Mouse (Mus musculus) kidney, postnatal 14 days (tissue): ENCODE measurements around the gene Tomm22.
"Not testable (repeated sequence)": the region's sequence is repeated elsewhere in the genome, so short reads cannot be mapped to it uniquely, and the experiment has no call there.

ENCODE experiments used
- DNase-seq: peaks from one replicate; pipeline ENCODE4 v3.0.0; 2022; ENCODE audit warnings: mixed read lengths

Tomm22 gene

DNA sequence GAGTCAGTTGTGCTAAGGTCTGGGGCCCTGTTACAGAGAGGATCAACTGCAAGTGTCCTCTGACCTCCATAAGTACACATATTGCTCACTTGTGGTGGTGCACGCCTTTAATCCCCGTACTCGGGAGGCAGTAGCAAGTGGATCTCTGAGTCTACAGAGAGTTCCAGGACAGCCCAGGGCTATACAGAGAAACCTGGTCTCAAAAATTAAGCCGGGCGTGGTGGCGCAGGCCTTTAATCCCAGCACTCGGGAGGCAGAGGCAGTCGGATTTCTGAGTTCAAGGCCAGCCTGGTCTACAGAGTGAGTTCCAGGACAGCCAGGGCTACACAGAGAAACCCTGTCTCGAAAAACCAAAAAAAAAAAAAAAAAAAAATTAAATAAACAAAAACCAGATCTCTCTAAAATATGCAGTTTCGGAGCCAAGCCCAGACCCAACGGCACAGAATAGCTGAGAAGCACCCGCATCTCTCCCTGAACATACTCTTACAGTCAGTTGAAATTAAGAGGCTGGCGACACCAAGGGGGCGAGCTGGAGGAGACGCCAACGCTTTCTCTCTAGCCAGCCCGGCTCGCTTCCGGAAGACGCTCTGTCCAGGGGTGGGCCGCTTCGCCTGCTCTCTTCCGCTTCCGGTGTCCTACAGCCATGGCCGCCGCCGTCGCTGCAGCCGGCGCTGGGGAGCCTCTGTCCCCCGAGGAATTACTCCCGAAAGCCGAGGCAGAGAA, at the start of gene Tomm22:
Gene Tomm22 (plus strand): TSS at position 613 of the 723 bp plus-strand sequence.
- peak; percentile 93 for DNase-seq

DNA sequence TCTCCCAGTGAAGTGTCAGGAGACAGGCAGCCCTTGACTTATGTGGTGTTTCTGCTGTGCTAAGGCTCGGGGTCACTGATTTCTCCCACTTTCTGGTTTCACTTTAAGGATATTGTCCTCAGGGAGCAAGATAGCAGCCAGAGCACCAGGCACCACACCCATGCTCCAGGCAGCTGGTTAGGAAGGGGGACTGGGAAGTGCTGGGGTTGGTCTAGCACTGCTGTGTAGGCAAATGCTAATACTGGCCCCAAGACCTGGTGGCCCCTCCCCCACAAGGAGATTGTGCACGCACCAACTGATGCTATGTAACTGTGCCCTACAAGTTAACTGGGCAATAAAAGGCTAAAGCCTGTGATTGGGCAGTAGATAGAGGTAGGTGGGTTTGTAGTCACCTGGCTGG, 40.2 kb upstream of the Tomm22 start:
- DNase-seq, result no peak

DNA sequence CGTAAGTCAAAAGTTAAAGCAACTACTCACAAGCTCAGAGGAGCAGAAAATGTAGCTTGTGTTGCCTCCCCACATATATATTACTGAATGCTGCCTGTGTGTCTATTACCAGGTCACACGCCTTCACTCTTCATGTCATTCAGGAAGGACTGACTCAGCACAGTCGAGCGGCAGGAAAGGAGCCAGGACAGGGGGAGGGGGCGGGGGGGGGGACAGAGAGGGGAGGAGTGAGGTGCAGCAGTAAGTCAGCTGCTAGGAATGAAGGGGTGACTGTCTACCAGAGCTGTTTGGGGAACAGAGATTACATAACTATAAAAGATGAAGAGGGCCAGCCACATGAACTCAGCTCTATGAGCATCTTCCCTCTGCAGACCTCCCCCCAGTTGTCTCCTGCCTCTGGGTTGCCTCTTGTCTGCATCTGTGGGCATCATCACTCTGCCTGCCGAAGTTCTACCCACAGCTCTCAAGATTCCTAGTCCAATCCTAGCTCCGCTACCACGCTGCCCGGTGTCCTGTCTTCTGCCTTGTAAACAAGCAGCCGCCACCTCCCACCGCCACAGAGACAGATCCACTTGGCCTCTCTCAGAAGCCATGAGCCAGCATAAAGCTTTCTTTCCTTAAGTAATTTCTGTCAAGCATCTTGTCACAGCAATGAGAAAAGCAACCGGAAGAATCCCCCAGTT, 29.4 kb upstream of the Tomm22 start:
- no peak for DNase-seq

DNA sequence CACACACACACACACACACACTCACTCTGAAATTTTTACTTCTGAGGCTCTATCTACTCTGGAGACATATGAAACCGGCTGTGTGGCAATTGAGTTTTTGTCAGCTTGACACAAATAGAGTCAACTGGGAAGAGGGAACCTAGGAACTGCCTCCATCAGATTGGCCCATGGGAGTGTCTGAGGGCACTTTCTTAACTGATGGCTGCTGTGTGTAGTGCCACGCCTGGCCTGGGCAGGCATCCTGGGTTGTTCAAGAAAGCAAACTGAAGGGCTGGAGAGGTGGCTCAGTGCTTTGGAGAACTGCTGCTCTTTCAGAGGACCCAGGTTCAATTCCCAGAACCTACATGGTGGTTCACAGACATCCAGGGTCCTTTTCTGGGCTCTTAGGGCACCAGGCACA, 25.2 kb upstream of the Tomm22 start:
- no peak for DNase-seq

DNA sequence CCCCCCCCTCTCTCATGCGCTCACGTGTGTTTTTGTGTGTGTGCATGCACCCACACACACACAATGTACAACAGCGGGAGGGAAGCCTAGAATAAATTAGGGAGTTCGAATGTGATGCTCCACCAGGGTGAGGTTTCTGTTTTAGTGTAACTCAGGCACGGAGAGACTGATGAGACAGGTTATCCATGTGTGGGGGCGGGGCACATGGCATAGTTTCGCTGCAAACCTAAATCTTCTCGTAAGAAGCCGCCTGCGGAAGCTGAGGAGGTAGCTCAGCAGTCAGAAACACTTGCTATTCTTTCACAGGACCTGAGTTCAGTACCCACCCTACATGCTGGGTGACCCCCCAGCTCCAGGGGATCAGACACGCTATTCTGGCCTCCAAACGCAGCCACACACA, 22.5 kb upstream of the Tomm22 start:
- DNase-seq, result no peak

DNA sequence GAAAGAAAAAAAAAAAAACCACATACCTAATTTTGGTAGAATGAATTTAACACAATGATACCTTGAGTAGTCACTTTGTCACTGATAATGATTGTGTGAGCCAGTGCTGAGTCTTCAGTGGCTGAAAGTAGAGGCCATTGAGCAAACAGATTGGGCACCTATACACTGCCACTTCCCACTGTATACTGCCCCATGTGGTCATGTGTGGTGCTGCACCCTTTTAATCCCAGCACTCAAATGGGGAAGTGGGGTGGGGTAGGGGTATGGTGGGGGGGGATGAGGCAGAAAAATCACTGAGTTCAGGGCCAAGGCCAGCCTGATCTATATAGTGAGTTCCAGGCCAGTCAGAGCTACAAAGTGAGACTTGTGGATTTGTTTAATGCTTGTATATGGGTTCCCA, 20.1 kb upstream of the Tomm22 start:
- peak; percentile 35 for DNase-seq

DNA sequence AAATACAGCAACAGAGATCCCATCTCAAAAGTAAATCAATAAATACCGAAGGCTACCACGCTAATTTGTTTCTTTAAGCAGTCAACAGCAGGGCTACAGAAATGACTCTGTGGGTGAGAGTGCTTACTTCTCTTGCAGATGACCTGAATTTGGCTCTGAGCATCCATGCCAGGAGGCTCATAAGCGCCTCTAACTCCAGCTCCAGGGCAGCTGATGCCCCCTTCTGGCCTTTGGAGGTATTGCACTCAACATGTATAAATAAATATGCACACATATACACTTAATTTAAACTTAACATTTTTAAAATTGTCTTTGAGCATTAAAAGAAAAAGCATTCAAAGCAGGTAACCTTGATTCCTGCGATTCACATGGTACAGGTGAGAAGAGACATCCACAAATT, 19.2 kb upstream of the Tomm22 start:
- no peak for DNase-seq

DNA sequence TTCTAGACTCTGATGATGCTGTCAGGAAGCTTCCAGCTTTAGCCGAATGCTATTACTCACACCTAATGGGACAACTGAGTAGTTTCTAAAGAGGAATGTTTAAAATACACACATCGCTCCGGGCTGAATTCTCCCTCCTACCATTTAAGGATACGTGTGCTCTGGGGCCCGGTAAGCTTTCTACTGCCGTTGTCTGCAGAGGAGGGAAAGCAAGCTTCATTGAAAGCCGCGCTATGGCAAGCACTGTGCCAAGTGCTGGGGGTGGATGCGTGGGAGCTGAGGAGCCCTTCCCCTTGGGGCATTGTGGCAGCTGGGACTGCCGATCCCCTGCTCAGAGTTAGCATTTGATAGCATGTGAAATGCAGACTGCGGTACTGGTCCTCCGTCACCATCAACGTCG, 14.2 kb upstream of the Tomm22 start:
- DNase-seq, result no peak

DNA sequence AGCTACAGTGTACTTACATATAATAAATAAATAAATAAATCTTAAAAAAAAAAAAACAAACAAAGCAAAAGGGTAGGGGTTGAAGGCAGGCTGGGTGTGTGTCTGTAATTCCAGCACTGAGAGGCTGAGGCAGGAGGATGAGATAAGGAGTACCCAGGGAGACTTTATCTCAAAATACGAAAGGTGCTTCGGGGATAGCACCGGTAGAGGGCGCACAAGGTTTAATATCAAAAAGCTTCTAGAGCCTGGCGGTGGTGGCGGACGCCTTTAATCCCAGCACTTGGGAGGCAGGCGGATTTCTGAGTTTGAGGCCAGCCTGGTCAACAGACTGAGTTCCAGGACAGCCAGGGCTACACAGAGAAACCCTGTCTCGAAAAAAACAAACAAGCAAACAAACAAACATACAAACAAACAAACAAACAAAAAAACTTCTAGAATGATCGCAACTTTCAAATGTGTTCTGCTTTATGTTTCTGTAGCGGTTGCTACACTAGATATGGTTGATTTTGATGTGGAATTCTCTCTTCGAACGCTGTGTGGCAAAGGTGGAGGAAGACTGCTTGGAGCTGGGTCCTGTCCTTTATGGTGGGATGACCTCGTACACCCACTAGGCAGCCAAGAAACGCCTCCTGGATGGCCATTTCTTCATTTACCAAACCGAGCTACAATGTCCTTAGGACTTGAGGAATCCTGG, 12.7 kb upstream of the Tomm22 start:
- peak; percentile 87 for DNase-seq

DNA sequence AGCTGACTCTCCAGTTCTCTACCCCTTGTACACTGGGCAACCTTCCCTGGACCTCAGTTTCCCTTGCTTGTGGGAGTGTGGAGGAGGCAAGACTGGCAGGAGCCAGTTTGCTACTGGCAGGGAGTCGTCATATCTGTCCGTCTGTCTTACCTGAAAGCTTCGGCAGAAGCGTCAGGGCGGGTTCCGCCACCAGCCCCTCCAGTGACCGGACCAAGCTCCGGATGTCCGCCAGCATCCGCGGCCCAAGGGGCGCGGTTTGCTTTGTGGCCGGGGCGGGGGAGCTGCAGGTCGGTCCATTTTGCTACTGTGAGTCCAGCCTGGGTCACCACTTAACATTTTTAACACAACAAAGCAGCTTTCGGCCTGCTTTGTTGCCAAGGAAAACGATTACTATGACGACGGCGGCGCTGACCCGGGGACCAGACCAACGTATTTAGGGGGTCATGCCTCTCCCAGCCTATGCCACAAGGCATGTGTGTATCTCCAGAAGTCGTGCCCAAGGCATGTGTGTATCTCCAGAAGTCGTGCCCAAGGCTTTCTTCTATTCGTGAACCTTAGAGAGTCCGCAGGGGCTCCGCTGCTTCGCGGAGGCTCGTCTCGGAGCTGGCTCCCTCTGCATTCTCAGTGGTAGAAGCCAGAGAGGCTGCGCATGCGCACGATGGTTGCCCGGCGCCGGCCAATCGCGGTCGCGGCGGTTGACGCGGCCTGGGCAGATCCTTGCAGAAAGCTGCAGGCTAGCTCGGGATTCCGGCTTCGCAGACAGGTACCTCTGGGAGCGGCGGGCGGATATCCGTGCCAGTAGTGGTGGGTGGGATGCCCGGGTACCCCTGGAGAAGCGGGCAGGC, 11.9 kb upstream of the Tomm22 start, which contains the start of the genes Fam227a and Cby1:
Gene Fam227a (minus strand): TSS at position 426 of the 845 bp plus-strand sequence.
Gene Cby1 (plus strand): TSS at position 669 of the 845 bp plus-strand sequence.
- peak; percentile 97 for DNase-seq

DNA sequence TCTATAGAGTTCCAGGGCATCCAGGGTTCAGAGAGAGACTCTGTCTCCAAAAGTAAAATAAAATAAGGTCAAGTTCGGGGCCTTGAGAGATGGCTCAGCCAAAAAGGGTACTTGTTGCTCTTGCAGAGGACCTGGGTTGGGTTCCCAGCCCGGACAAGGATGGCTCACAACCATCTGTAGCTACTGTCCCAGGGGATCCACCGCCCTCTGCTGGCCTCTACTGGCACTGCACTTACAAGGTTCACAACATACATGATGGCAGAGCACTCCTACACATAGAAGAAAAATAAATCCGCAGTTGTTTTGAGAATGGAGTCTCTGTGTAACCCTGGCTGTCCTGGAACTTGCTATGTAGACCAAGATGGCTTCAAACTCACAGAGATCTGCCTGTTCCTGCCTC, 8.8 kb upstream of the Tomm22 start:
- no peak for DNase-seq

DNA sequence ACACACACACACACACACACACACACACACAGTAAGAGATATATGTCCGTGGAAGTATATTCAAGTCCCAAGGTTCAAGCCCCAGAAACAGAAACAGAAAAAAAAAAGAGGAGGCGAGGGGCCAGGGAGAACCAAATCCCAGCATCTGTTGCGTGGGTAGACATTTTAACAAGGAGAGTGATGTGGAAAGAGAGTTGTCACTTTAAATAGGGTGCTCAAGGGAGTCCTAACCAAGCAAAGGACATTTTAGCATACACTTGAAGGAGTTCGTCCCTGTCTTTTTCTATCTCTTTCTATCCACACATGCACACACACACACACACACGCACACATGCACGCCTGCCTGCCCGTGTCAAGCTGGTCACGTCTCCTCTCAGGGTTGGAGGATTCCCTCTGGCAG, 6.0 kb upstream of the Tomm22 start:
- no peak for DNase-seq

DNA sequence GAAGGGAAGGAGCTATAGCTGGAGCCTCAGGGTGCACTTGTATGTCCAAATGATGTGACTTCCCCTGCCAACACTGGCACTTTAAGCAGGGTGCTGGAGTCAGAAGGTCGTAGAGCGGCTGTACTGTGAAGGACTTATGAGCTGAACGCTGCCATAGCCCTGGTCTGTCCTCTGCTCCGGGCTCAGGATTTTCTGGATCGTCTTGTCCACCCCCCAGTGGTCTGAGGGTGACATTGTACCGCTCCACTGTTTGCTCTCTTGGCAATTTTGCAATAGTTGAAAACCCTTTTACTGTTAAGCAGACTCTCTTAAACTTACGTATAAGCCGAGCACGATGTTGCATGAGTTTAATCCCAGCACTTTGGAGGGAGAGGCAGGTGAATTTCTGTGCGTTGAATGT, 1.5 kb upstream of the Tomm22 start:
- peak; percentile 41 for DNase-seq

DNA sequence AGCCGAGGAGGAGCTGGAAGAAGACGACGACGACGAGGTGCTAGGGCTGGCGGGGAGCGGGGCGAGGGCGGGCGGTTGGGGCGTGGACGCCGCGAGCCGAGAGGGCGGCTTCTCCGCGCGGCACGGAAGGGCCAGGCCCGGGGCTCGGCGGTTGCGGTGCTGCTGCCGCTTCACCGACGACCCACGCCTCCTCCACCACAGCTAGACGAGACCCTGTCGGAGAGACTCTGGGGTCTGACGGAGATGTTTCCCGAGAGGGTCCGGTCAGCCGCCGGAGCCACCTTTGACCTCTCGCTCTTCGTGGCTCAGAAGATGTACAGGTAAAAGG, 275 bp downstream of the Tomm22 start:
- no peak for DNase-seq

DNA sequence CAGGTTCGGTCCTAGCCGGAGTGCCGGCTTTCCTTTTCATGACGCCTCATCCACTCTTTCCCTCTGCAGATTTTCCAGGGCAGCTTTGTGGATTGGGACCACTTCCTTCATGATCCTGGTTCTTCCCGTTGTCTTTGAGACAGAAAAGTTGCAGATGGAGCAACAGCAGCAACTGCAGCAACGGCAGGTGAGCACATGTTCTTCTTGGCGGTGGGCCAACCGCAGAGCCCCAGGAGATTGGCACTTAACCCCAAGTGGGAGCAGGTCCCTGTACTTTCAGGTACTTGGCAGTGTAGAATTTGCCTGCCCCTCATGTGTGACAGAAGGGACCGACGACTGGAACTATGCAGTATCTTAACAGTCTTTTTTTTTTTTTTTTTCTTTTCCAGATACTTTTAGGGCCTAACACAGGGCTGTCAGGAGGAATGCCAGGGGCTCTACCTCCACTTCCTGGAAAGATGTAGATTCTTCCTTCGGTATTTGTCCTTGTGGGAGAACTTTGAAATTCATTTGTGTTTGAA, 1.2 kb downstream of the Tomm22 start:
- not testable (repeated sequence) for DNase-seq

DNA sequence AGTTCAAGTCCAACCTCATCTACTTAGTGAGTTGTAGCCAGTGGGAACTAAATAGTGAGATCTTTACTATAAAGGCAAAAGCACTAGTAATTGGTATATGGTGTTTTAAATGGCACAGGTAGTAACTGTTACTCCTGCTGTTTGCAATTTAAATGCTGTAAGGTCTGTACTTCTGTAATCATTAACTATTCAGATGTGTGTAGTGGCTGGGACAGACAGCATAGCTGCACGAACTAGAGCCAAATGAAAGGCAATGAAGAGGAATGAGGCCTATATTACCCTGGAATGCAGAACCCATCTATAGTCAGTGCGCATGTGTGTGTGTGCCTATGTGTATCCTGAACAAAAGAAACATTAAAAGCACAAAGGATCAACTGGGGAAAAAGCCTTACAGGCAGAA, 7.3 kb downstream of the Tomm22 start:
- peak; percentile 42 for DNase-seq

DNA sequence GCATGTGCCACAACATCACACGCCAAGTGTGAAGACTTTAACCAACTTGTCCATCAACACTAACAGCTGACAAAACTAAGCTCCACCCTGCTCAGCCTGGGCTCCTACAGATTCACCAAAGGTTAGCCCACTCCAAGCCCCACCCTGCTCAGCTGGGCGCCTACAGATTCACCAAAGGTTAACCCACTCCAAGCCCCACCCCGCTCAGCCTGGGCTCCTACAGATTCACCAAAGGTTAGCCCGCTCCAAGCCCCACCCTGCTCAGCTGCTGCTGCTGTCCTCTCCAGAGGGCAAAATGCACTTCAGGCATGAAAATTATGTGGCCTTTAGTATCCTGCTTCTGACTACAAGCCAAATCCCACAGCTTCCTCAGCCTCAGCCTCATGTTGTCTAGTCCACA, 11.3 kb downstream of the Tomm22 start:
- DNase-seq, result peak; percentile 37

DNA sequence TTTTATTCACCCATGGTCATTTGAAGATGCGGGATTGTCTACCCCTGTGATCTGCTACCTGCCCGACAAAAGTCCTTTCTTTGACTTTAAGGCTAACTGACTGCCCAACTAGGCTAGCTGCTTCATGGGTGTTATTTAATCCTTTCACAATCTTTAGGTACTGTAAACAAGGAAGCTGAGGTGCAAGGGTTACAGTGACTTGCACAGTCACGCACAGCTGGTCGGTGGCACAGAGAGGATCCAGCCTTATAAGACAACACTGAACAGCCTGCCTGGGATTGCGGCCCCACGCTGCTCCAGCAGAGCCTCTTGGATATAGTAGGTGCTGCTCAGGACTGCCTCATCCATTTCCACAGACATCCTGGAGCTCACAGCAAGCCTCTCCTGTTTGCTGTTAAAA, 12.5 kb downstream of the Tomm22 start:
- DNase-seq, result peak; percentile 34

DNA sequence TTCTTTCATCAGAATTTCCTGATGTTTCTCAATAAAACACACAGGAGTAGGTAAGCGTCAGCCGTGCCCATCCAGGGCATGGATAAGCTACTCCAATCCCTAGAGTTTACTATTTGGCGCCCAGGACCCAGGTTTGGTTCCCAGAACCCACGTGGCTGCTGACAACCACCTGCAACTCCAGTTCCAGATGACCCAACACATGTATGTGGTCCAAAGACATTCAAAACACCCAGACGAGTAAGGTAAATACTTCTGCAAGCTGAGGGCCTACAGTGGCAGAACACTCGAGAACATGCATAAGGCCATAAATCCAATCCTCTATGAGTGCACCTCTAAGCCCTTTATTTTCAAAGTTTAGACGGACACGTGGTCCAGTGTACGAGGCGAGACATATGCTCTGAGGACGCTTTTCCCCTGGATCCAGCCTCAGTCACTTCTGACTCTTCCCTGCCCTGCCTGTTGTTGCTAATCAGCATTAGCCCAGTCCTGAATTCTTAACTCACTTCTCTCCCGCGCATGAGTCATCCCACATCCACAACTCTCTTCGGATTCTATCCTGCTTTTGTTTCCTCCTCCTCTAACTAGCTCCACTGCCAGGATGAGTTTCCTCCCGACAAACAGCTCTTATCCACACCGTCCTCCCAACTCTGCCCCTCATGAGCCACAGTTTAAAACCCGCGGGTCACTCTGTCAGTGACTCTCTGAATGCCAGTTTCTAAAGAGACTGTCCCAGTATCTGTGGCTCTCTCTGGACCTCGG, 13.2 kb downstream of the Tomm22 start:
- DNase-seq, result no peak

DNA sequence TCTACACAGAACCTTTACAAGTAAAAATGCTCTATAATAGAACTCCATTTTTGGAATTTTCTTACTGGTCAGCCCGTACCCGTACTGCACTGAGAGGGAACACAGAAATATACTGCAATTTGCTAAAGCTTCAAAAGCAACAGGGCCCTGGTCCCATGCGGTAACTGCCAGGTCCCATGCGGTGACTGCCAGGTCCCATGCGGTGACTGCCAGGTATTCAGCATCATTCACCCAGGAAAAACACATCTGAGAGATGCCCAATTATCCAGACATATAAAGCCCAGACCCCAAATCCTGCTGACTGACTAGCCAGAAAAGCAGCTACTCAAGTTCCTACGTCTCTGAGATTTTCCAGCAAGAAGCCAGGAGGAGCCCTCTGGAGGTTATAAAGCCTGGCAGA, 14.0 kb downstream of the Tomm22 start:
- DNase-seq, result no peak

DNA sequence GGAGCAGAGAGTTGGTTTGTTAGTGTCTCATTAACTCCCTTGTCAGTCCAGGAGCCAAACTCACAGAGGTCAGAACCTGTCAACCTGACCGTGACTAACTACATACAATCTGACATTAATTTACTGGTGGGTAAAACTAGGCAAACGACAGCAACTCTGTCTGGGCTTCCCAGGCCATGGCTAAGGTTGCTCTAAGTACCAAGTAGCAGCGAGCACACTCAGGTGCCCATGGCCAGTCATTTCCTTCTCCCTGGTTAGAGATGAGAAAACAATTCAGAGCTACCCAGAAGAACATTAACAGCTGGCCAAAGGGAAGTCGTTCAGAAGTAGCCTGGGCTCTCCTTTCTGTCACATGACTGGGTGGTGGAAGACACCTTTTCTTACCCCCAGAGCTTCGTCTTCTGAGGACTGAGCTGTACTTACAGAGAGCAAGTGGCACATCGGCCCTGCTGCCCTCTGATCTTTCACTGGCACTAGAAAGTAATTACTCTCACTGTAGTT, 14.5 kb downstream of the Tomm22 start:
- DNase-seq, result peak; percentile 62
